Mouse (Mus musculus) embryo, embryonic 9.5 days (tissue): ENCODE data around the gene Camkmt.

Experiments used
- DNase-seq: peaks from one replicate; pipeline ENCODE4 v3.0.0-alpha.2; 2017; ENCODE audit errors: extremely low spot score

Gene Camkmt

DNA sequence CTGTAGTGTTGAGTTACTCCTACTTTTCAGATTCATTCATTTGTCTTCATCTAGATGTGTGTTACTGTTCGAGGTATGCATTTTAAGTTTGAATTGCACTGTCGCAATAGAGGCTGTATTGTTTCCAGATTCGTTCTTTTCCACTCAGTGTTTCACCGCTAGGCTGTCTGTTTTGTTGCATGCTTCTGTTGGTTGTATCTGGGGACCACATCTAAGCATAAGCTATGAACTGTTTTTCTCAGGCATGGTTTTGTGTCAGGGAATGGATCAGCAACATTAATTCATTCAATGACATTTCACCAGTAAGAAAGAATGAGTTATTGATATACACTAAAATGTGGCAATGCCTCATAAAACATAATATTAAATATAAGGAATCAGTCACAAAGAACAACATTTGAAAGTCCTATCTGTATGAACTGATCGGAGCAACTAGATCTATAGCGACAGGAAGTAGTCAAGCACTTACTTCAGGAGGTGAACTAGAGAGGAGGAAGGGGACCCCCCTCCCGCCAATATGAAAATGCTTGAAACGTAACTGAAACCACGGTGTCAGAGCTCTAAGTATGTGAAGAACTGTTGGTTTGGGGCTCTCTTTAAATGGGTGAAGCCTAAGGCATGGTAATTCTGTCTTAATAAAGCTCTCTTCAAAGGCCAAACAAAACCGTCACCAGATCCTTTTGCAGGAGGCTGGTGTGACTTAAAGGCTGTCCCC lies 80.3 kb downstream of the Camkmt start:
- no peak for DNase-seq

DNA sequence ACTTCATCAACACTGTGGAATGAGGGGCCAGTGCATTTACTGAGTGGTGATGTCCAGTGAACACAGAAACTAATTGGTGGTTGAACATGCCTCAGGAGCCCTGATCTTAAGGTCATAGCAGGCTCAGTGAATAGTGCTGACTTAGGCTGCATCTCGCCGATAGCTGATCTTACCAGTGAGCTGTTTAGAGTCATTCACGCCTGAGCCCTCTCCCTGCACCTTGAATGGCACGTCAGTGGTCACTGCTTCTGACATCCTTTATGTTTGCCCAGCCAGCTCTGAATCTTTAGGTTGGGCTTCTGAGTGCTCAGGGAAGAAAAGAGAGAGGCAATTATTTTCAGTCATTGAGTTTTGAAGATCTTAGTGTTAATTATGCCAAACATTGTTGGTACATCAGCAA lies 81.6 kb downstream of the Camkmt start:
- DNase-seq: no peak

DNA sequence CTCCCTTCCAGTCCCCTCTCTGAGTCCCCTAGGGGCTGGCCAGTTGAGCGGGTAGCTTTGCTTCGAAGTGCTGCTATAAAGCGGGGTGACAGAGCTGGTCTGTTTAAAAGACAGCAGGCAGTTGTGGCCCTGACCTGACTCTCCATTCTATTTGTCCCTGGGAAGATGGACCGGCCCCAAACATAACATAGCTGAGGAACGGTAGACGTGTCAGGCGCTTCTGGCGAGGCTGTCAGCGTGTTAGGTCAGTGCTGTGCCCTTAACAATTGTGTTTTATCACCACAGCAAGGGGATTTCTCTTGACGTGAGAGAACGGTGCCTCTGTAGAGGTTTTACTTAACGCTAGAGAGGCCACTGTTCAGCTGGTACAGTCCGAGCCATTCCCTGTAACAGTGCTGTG lies 86.9 kb downstream of the Camkmt start:
- no peak for DNase-seq

DNA sequence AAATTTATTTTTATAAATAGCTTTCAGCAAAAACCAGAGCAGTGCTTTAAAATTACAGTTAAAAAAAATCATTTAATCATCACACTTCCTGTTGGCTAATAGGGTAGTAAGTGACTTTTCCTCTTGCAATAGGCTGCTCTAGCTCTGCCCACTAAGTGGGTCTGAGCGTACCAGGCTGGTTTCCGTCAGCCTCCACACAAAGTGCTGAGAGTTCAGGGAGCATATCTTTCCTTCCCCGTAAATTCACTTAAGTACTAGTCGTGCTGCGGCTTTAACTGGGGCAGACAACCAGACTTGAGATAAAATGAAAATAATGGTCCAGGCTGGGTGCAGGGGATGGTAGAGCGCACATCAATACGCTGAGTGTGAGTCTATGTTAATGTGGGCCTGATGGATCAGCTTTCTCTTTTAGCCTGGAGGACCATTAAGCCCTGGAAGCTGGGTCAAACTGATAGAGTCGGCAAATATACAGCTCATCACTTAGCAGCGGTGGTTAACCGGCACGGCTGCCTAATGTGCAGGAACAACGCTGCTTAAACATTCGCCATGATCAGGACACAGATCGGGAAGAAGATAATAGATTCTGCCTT lies 90.2 kb downstream of the Camkmt start:
- no peak for DNase-seq

DNA sequence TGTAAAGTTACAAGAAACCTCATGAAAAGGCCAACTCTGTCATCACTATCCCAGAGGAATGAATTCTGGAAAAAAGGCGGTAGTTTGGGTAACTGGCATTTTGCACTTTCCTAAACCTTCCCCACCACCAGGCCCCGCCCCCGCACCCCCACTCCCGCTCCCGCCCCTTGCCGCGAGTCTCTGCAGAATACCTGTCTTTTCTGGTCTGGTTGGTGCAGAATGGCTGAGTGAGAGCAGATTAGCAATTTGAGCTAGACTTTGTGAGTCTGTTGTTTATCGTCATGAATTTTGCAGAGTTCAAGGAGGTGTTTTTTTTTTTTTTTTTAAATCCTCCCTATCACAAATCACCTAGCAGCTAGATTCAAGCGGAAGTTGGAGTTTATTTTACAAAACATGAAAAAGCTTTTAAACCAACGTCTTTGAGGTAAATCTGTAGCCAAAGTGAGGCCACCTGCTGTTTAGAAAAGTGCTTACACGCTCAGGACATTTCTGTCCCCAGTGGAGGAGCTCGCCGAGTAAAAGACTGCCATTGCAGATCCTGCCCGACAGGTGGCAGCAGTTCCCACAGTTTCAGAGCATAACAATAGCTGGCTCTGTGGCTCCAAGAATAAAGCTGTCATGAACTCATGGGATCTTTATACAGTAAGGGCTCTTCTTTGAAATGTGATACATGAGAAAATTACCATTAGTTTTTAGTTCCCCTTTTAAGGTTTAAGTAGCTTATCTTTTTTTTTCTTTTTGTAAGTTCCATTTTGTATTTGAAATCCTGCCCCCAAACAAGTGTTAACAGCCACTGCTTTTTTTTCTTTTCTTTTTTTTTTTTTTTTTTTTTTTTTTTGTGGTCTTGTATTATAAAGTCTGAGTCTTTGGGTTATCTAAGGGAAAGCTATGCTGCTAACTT lies 99.1 kb downstream of the Camkmt start:
- DNase-seq: peak; percentile 88

DNA sequence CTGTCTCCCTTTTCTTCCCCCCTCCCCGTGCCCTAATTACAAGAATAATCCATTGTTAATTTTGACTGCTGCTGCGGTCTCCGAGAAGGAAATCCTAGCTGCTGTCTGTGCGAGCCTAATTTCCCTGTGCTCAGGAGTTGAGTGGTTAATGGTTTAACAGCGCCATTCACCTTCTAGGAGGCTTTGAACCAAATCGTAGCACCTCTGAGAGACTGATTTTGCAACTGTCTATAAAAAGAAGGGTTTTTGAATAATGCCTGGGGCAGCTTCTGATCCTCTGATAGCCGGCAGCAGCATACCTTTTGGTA lies 99.7 kb downstream of the Camkmt start:
- DNase-seq: no peak

DNA sequence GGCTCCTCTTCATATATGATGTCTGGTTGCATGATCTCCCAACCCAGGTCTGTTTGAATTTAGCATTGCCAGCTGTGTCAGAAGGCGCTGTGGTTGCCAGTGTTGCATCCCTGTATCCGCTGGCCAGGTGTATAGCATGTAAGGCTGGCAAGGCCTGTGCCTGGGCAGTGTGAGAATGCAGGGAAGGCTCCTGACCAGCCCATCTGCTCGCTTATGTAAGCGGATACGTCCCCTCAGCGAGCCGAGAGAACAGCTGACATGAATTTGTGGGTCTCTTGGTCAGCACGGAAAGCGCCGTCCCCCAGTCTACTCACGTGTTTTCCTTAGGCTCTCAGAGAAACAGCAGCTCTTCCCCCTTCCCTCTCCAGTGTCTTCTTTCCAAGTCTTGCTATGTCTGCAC lies 102.9 kb downstream of the Camkmt start:
- DNase-seq: no peak

DNA sequence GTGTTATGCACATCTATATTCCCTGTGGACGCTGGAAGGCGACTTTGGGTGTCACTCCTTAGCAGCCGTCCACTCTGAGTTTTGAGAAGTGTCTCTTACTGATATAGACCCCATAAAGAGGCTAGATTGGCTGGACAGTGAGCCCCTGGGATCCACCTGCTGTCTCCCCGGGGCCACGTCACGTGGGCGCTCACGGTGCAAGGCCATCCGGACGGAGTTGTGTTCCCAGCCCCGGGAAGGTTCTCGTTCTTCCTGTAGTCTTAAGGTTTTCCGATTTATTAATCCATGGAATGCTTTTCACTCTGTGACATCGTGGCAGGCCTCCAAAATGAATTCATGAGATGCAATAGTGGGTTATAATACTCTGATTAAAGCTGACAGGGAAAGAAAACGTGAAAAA lies 108.4 kb downstream of the Camkmt start:
- no peak for DNase-seq

DNA sequence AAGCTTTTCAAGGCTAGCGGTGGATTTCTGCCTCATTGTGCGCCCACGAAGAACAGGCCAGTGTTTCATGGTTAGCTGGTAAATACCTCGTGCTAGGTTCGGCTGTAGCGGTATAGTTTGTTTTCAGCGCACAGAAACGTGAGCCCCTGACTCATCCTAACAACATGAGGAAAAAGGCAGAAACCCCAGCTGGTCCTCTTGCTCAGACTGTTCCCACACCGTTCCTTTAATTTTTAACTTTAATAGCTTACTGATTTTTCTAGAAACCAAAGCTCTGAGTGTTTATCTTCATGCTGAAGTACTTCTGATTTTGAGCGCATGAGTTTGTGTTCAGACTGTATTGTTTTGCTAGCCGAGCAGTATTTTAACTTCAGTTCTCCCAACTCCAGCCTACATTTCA lies 109.0 kb downstream of the Camkmt start:
- DNase-seq: no peak

DNA sequence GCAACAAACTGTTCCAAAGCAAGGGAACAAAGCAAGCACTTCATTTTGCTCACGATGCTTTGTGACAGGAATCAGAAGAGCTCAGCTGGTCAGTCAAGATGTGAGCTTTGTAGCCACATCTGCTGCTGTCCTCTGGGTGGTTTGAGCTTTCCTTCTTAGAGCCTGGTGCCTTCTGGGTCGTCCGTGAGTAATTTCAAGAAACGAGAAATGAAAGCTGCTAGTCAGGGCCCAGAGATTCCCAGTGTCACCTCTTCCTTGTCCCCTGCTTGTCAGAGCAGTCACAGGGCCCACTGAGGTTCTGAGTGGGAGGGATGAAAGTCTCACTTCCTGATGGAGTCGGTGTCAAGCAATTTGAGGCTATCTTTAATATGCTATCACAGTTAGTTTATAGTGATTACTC lies 127.7 kb downstream of the Camkmt start:
- DNase-seq: no peak

DNA sequence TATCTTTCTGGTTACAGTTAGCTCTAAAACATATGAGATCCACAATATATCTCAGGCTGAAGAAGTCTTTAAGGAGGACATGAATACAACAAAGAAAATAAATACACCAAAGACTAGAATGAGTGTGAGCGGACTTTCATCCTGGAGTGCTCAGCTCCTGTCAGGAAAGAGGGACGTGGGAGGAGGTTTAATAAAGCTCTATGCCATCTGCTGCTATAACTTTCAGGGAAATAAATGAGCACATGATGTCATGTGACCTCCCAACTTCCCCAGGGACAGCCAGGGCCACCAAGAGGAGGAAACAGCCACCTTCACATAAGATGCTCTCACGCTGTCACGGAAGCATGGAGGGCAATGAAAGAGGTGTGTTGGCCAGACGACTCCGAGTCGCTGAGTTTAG lies 151.8 kb downstream of the Camkmt start:
- DNase-seq: no peak

DNA sequence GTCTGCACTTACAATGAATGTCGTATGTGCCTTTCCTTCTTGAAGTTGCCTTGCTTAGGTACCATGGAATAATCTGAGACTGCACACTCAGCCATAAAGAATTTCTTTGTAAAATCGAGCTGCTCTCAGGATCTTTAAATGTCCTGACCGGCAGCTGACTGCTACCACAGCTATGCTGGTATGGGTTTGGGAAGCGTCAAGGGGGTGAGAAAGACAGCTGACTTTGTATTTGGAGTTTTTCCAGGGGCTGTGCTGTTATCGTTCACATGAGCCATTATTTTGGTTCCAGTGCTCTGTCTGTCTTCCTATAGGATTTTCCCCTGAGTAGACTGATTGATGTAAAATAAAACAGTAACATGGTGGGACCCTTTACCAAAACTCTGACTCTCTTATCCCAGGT lies 158.6 kb downstream of the Camkmt start:
- no peak for DNase-seq

DNA sequence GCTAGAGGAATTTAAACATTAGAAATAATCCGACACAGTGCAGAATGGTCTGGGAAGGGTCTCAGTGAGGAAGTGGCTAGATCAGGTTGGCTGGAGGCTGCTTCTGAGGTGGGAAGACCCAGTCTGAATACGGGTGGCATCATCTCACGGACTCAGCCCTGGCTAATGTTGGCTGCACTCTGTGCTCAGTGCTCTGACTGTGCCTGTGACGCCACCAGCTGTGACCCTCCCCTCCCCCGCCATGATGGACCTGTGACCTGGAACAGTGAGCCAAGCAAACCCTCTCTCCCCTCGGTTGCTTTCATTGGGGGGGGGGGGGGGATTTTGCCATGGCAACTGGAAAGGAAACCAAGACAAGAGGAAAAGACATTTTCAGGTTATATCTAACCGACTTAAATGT lies 159.4 kb downstream of the Camkmt start:
- peak; percentile 12 for DNase-seq

DNA sequence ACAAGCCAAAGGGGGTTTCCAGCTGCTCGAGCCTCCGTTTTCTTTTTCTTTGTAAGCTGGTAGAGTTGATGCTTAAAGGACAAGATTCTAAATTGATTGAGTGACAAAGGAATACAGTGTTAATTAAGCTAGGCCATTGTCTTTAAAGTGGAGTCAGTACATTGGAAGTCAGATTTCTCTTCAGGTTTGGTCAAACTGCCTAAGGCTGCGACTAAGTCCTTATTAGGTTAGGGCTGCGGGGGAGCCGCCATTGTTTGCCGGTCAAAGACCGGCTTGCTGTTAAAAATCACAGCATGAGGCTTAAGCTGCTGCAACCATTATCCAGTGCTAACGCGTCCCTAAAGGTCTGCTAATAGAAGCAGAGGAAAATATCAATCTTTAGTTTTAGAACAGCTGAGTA lies 166.6 kb downstream of the Camkmt start:
- DNase-seq: peak; percentile 40

DNA sequence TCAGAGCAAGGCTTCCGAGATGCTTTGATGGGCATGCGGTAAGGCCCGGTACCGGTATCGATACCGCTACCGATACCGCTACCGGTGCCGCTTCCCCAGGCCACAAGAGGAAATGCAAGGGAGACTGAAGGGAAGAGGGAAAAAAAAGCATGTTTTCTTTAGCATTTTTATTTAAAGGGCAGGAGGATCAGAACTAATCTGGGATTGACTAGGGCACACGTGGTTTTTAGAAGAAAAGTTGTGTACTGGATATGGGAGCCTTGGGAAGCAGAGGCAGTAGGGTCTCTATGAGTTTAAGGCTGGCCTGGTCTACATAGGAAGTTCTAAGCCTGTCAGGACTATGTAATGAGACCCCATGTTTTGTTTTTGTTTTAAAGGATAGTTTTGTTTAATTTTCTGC lies 167.0 kb downstream of the Camkmt start:
- no peak for DNase-seq

DNA sequence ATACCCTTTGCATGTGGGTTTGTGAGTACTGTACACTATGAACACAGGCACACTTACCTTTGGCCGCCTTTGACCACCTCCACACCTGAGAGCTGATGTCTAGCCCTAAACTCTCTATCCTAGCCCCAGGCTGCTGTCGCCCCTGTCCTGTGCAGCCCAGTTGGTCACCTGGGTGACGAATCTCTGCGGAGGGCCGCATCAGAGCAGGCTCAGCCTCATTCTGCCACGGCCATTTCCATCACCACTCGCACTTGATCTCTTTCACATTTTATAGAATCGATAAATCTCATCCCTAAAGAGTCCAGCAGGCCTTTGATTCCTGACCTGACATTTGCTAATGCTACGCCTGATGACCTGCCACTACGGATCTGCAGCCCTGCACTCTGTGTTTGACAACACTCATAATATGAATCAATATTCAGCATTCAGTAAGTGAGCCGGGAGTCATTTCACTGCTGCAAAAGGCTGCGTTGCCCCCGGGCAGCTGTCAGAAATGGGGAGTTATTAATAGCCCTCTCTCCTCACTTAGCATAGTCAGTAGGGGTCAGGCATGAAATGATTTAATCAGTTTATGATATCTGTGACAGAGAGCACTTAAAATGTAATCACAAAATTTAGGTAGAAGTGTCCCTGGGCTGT lies 168.5 kb downstream of the Camkmt start:
- no peak for DNase-seq

DNA sequence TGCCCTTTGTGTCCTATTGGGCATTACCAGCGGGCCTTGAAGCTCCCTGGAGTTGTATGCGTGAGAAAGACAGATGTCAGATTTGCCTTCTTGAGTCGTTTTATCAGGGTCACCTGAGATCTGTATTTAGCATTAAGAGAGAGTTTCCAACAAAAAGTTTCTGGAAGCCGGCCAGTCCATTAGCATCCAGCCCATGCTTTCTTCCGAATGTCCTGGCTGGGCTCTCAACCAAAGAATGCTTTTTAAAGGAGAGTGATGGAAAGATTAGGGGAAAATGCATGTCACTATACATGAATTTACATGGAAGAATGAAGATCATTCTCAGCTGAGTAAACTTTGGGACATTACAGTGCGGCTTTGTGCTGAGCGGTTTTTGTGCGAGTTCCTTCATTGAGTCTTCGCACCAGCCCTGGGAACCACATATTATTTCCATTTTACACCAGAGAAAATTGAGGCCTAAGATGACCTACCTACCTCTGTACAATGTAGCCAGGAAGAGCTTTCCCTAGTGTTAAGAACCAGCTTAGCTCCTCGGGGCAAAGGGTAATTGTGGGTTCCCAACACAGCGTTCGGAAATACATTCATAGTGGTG lies 176.6 kb downstream of the Camkmt start:
- no peak for DNase-seq

DNA sequence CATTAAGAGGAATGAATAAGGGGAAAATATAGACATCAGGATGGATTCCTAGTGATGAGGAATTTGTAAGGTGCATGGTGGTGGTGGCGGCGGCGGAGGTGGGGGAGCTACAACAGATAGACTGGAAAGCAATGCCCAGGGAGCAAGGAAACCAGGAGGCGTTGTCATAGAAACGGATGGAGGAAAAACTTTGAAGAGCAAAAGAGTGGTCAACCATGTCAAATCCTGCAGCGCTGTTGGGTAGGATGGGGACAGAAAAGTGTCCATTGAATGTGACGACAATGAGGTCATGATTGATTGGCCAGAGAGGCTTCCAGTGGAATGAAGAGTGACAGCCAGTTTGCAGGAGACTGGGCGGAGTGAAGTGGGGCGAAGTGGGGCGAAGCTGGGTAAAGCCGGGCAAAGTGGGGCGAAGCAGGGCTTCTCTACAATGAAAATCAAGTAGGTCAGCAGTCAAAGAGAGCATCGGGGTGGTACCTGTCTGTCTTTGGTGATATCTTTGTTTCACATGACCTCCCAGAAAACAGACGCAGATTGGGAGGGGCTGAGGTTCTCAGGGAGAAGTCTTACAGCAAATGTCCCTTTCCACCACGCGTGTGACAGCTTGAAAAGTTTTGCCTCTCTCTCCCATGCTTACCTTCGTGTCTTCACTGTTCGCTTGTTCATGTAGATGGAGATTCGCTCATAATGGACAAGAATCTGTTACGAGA lies 181.3 kb downstream of the Camkmt start:
- peak; percentile 14 for DNase-seq

DNA sequence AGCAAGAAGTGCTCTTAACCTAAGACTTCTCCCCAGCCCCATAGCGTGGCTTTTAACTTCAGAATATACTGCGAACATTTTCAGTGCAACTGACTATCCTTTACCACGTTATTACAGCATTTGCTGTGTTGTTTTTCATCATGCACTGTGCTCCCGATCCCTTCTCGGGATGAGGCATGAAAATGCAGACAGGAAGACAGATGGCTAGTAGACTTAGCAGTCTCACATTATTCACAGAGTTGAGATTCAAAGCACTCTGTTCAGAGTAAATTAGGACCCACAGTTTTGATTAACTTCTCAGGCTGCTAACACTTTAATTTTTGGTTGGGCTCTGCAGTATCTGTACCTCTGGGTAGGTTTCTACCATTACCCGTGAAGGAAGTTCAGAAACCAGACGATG lies 189.4 kb downstream of the Camkmt start:
- no peak for DNase-seq

DNA sequence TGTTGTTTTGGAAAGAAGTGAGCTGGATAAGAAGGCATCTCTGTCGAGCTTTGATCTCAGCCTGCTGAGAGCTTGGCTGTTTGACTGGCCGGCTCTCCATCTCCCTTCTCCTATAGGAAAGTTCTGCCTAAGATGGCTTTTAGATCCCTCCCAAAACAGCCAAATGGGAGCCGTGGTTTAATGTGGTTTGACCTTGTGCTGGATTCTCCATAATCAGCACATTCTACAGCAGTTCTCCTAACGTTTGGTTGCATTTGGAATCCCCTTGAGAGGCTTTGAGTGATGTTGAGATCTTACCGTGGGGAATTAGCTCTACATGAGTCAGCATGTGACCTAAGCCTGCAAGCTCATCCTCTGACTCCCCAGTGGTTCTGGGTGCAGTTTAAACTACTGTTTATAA lies 192.1 kb downstream of the Camkmt start:
- no peak for DNase-seq

DNA sequence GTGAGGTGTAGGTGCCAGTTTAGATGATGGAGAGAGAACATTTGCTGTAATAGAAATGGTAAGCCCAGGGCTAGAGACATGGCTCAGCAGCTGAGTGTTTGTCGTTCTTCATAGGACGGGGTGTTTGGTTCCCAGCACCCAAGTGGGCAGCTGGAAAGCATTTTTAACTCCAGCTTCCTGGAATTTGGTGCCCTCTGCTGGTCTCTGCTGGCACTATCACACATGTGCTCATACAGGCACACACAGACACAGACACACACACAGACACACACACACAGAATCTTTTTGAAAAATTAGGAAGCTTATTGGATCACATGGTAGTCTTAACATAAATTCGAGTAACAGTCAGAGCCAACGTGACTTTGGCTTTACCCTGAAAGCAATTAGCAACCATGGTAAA lies 200.8 kb downstream of the Camkmt start:
- DNase-seq: no peak

DNA sequence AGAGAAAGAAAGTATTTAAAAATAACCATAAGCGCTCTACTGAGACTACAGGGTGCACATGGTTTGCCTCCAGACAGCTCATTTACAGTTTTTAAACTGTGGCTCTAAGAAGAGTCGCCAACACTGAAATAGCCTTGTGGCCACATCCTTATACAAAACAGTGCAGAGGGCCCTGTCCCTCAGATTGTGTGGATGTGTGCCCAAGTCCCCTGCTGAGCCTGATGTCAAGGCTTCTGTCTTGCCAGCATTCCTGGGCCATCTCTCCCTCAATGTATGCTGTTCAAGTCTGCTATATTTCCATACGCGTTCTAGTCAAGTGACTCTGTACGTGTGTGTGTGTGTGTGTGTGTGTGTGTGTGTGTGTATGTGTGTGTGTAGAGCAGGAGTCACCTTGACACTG lies 201.2 kb downstream of the Camkmt start:
- DNase-seq: no peak
